Mouse (Mus musculus) limb, embryonic 11.5 days (tissue): Measurements from ENCODE around the gene Hs1bp3. TPM values are rescaled to one million over a fixed set of nuclear protein-coding genes. Genes with fewer than 3 reads are reported as not detected.
A peak's percentile ranks its signal among the peaks of the same experiment; 100 is the strongest.

ENCODE experiments used
- ATAC-seq: fragments of 200-750 bp; cut with Nextera tagmentation; 2 replicates; pipeline ENCODE4 v1.8.0; 2017; ENCODE audit warnings: low read depth; ENCODE audit not compliant: insufficient number of reproducible peaks, low FRiP score, low TSS enrichment
- DNase-seq: peaks from one replicate; pipeline ENCODE4 v3.0.0-alpha.2; 2015; ENCODE audit warnings: low spot score
- H3K27ac ChIP-seq: fragments of 300-500 bp; sonication (generic); replicated peaks from 2 replicates; pipeline ENCODE4 v1.5.1; 2014; ENCODE audit warnings: low read depth, mild to moderate bottlenecking, low read length
- H3K27me3 ChIP-seq: fragments of 300-500 bp; sonication (generic); 2 replicates; pipeline ENCODE4 v1.6.1; 2014; ENCODE audit warnings: mild to moderate bottlenecking, low read length, mixed read lengths; ENCODE audit not compliant: control insufficient read depth, insufficient read depth
- H3K36me3 ChIP-seq: fragments of 300-500 bp; sonication (generic); 2 replicates; pipeline ENCODE4 v1.6.1; 2014; ENCODE audit warnings: mild to moderate bottlenecking, low read length, moderate library complexity, mixed read lengths; ENCODE audit not compliant: control insufficient read depth, insufficient read depth
- H3K4me1 ChIP-seq: fragments of 300-500 bp; sonication (generic); 2 replicates; pipeline ENCODE4 v1.6.1; 2014; ENCODE audit warnings: low read length, mixed read lengths; ENCODE audit not compliant: control insufficient read depth, insufficient read depth
- H3K4me2 ChIP-seq: fragments of 300-500 bp; sonication (generic); 2 replicates; pipeline ENCODE4 v1.6.1; 2014; ENCODE audit warnings: low read depth, mild to moderate bottlenecking, moderate library complexity; ENCODE audit not compliant: severe bottlenecking
- H3K4me3 ChIP-seq: fragments of 300-500 bp; sonication (generic); 2 replicates; pipeline ENCODE4 v1.5.1; 2014; ENCODE audit warnings: low read depth, low read length
- H3K9ac ChIP-seq: fragments of 300-500 bp; sonication (generic); 2 replicates; pipeline ENCODE4 v1.6.1; 2014; ENCODE audit warnings: mild to moderate bottlenecking, low read length
- H3K9me3 ChIP-seq: fragments of 300-500 bp; sonication (generic); 2 replicates; pipeline ENCODE4 v1.6.1; 2016; ENCODE audit warnings: low read length; ENCODE audit not compliant: control insufficient read depth
- WGBS: fragments of 180-500 bp; shearing (Covaris S2); extraction: QIAGEN DNeasy Blood & Tissue Kit; methylation state at CpG from one replicate; pipeline ENCODE4 v1.1.7; 2014; 5-methylcytosine and 5-hydroxymethylcytosine counted together
- polyA plus RNA-seq: library from polyadenylated mRNA; unstranded; fragments of >200 nt; fragmentation: Nextera tagmentation; extraction: Ambion mirVana; gene quantifications from 2 replicates; pipeline ENCODE4 v1.2.1, GENCODE M21; 2014

Hs1bp3 gene
- polyA plus RNA-seq, 1 experiment from 2014 or later, result 11.8 TPM

DNA sequence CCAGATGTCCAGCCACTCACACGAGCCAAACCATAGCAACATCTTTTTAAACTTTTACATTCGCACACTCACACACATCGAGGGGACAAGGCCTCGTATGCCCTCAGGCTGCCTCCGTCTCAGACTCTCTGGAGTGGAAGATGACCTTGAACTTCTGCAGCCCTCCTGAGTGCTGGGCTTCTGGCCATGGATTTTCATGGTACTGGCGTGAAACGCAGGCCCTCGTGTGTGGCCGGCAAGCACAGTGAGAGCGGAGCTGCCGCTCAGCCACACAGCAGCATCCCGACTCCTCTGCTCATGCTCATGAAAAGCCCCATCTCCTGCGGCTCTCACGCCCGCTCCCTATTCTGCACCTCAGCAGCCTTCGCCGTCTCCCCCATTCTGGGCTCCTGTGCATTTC is 2.2 kb upstream of the Hs1bp3 start:
- Histone ChIP-seq H3K27me3 (peaks cover 8% of the 10 kb centered on the region), H3K4me3 (no peak overlapping the region), H3K36me3 (no peaks in the 10 kb centered on the region), H3K4me1 (no peaks in the 10 kb centered on the region), H3K27ac (no peak overlapping the region), H3K9me3 (no peaks in the 10 kb centered on the region), H3K4me2 (no peak overlapping the region), H3K9ac (0 out of 2 replicates have a peak overlapping the region, but pooled peaks have one; percentile 17)
- no peak for DNase-seq
- 60% methylated on average over 17 of the region's 17 CpGs for WGBS
- ATAC-seq, result no peak

DNA sequence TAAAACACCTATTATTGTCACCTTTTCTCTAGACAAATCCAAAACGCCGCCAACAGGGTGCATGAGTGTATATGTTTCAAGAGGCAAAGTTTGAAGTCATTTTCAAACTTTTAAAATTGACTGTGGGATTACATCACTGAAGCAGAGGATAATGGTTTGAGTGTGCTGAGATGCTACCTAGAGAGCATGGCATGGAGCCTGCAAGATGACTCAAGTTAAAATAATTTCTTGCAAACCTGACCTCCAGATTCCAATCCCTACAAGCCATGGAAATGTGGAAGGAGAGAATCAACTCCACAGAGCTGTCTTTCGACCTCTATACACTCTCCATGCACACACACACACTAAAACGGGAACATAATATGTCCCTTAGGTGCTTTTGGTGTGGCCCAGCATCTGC is 966 bp upstream of the Hs1bp3 start:
- H3K27me3 ChIP-seq, result peaks cover 7% of the 10 kb centered on the region

DNA sequence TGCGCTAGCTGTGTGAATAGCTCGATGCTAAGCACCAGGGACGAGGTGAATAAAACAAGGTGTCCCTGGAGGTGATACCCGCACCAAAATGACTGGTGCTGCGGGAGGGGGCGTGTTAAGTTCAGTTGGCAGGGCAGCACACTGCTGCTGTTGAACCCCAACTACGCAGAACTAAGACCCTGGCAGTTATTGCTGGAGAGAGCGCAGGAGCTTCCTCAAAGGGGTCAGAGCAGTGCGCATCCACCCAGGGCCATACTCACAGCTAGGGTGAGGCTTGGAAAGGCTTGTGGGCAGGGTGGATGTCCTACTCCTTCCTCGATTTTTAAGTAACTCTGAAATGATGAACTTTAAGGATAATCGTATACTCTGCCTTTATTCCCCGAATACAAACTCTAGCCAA is 541 bp downstream of the Hs1bp3 start:
- Histone ChIP-seq H3K9me3 (no peaks in the 10 kb centered on the region), H3K4me1 (no peaks in the 10 kb centered on the region), H3K9ac (peak overlapping the region; percentile 56), H3K27me3 (peaks cover 7% of the 10 kb centered on the region), H3K4me2 (peak overlapping the region; percentile 85), H3K4me3 (peak overlapping the region; percentile 52), H3K36me3 (no peaks in the 10 kb centered on the region), H3K27ac (no peak overlapping the region)
- ATAC-seq, result no peak
- no peak for DNase-seq
- 25% methylated on average over 12 of the region's 12 CpGs for WGBS

More for the DNA sequence above, 966 bp upstream of the Hs1bp3 start:
- Histone ChIP-seq H3K4me3 (no peak overlapping the region), H3K4me1 (no peaks in the 10 kb centered on the region), H3K9ac (no peak overlapping the region), H3K9me3 (no peaks in the 10 kb centered on the region), H3K27ac (no peak overlapping the region), H3K36me3 (no peaks in the 10 kb centered on the region), H3K4me2 (no peak overlapping the region)
- 88% methylated on average over 4 of the region's 4 CpGs for WGBS
- DNase-seq (no peak), ATAC-seq (no peak)

DNA sequence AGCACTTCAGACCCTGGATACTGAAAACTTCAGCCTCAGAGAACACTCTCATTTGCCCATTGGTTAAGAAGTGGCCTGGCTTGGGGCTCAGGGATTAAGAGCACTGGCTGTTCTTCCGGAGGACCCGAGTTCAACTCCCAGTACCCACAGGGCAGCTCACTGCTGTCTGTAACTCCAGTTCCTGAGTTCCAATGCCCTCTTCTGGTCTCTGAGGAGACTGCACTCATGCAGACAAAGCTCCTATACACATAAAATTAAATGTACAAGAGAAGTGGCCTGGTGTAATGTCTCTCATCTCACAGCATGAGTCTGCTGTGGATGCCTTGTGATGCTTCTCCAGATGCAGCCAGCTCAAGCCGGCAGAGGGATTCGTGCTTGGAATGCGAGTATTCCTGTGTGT is 3.3 kb downstream of the Hs1bp3 start:
- Histone ChIP-seq H3K4me2 (no peak overlapping the region), H3K9ac (no peak overlapping the region), H3K36me3 (no peaks in the 10 kb centered on the region), H3K27ac (no peak overlapping the region), H3K4me3 (no peak overlapping the region), H3K9me3 (no peaks in the 10 kb centered on the region), H3K4me1 (no peaks in the 10 kb centered on the region), H3K27me3 (0 out of 2 replicates have a peak, but pooled peaks cover 2% of the 10 kb centered on the region)
- WGBS, result 95% methylated on average over 5 of the region's 5 CpGs
- DNase-seq (no peak), ATAC-seq (no peak)

DNA sequence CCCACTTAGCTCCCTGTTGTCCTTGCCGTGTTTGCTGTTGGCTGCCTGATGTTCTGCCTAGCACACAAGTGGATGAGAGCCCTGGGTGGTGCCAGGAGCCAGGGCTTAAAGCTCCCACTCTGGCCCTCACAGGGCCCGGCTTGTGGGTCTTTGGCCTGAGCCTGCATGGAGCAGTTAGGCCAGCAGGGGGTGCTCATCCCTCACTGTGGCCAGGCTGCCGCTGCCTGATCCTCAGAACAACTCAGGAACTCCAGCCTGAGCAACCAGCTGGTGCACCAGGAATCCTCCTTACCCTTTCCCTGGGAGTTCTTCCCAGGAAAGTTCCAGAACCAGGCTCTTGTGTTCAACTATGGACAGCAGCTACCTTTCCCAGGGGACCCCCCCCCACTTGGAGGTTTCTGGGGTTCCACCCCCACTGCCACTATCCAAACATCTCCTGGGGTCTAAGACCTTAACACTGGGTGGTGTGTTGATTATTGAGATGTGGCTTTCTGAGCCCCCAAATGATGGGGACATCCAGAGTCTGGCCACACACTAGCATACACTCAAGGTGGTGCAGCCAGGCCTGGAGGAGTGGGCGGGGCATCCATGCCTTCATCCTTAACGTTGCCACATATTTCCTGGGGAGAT is 7.0 kb downstream of the Hs1bp3 start:
- H3K9me3 ChIP-seq, result no peaks in the 10 kb centered on the region
- WGBS, result 49% methylated on average over 5 of the region's 5 CpGs
- no peak overlapping the region for H3K27ac ChIP-seq
- H3K4me1 ChIP-seq, result no peaks in the 10 kb centered on the region
- no peak overlapping the region for H3K9ac ChIP-seq
- no peak overlapping the region for H3K4me2 ChIP-seq
- H3K27me3 ChIP-seq, result no peaks in the 10 kb centered on the region
- peaks cover 2% of the 10 kb centered on the region; the same call in 1 of the 2 replicates for H3K36me3 ChIP-seq
- DNase-seq, result peak; percentile 88
- H3K4me3 ChIP-seq, result no peak overlapping the region
- ATAC-seq, result no peak; the same call in 1 of the 2 replicates

DNA sequence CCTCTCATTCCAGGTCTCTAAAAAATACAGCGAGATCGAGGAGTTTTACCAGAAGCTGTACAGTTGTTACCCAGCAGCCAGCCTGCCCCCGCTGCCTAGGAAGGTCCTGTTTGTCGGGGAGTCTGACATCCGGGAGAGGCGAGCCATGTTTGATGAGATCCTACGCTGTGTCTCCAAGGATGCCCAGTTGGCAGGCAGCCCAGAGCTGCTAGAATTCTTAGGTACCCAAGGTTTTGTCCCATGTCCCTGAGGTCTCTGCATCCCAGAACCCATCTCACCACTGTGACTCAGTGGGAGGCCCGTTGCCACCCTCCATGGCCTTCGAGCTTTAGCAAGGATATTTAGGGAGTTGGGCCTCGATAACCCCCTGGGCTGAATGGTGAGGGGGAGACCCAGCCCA is 8.3 kb downstream of the Hs1bp3 start:
- ATAC-seq, result no peak
- peaks cover 2% of the 10 kb centered on the region; the same call in 1 of the 2 replicates for H3K36me3 ChIP-seq
- WGBS, result 96% methylated on average over 10 of the region's 10 CpGs

DNA sequence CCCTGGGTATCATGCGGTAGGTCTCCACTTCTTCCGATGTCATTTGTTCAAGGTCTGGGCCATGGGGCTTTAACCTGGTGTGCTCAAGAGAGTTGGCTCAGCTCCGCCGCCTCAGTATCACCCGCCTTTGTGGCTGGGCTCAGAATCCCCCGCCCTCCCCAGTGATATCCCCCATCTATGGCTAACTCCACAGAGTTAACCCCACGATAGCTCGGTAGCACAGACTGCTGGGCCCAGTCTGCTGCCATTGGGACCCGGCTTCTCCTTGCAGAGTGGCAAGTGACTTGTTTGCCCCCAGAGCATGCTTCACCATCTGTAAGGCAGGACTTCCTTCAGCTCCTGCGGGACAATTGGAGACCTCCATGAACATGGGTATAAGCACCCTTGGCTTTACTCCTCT is 10.9 kb downstream of the Hs1bp3 start:
- WGBS, result 83% methylated on average over 10 of the region's 10 CpGs
- H3K4me2 ChIP-seq, result no peak overlapping the region
- no peak overlapping the region for H3K9ac ChIP-seq
- no peaks in the 10 kb centered on the region for H3K9me3 ChIP-seq
- DNase-seq (no peak), ATAC-seq (no peak)
- H3K27me3 ChIP-seq, result no peaks in the 10 kb centered on the region
- no peaks in the 10 kb centered on the region for H3K4me1 ChIP-seq
- no peak overlapping the region for H3K27ac ChIP-seq
- H3K36me3 ChIP-seq, result peaks cover 2% of the 10 kb centered on the region; the same call in 1 of the 2 replicates
- H3K4me3 ChIP-seq, result no peak overlapping the region

More for the DNA sequence above, 8.3 kb downstream of the Hs1bp3 start:
- no peak for DNase-seq
- no peaks in the 10 kb centered on the region for H3K9me3 ChIP-seq
- H3K4me2 ChIP-seq, result no peak overlapping the region
- no peak overlapping the region for H3K4me3 ChIP-seq
- H3K9ac ChIP-seq, result no peak overlapping the region
- no peaks in the 10 kb centered on the region for H3K27me3 ChIP-seq
- H3K4me1 ChIP-seq, result no peaks in the 10 kb centered on the region
- no peak overlapping the region for H3K27ac ChIP-seq

DNA sequence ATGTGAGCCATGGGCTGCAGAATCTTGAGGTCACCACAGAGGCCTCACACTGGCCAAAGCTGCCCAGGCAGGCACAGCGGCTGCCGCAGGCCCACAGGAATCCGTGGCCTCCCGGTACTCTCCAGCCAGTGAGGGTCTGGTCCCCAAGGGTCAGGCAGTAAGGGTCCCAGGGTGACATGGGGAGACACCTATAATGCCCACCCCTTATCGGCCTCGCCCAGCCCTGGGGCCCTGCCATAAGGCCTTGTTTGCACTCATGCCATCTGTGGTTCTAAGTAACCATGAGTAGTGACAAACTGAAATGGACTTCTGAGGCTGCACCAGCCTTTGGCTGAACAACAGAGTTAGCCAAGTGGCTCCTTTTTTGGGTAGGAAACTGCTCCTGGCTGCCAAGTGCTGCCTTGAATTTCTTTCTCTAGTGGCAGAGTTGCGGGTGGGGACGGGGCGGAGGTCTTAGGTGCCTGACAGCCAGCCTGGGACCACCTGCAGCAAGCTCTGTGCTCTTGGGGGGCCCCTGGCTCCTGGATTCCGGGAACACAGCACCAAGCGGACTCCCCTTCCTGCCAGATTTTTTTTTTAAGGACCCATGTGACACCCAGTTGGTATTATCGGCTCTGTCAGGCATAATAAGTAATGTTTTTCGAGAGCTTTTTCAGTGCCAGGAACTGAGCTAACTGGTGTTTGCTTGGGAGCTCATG is 12.2 kb downstream of the Hs1bp3 start:
- Histone ChIP-seq H3K4me3 (no peak overlapping the region), H3K36me3 (peaks cover 2% of the 10 kb centered on the region; the same call in 1 of the 2 replicates), H3K9ac (no peak overlapping the region), H3K4me2 (no peak overlapping the region), H3K4me1 (no peaks in the 10 kb centered on the region), H3K27me3 (no peaks in the 10 kb centered on the region), H3K9me3 (no peaks in the 10 kb centered on the region), H3K27ac (no peak overlapping the region)
- DNase-seq, result no peak
- WGBS, result 90% methylated on average over 13 of the region's 13 CpGs
- no peak for ATAC-seq
